Mouse (Mus musculus) MEL (cell line): ENCODE data around the gene Ell. TPM values are rescaled to one million over a fixed set of nuclear protein-coding genes. Genes with fewer than 3 reads are reported as not detected.

Source experiments
- DNase-seq: peaks from one replicate; pipeline ENCODE4 v3.0.0; 2011; ENCODE audit warnings: low read depth, low spot score
- H3K27ac ChIP-seq: 2 replicates; pipeline ENCODE4 v1.5.1; 2012; ENCODE audit warnings: low read depth, mild to moderate bottlenecking, control low read depth, low read length, moderate library complexity; ENCODE audit not compliant: control insufficient read depth
- H3K27me3 ChIP-seq, 2 experiments: fragments of 150-350 bp in 1 of 2; sonication (generic) in 1 of 2; 2 replicates each; pipeline ENCODE4 v1.6.1; 2012; ENCODE audit warnings: low read length in 2 of 2, mild to moderate bottlenecking in 2 of 2, improper control_type of control experiment in 1 of 2, moderate library complexity in 1 of 2; ENCODE audit not compliant: insufficient read depth in 2 of 2, control insufficient read depth in 1 of 2
- H3K36me3 ChIP-seq, 2 experiments: 2 replicates each; pipeline ENCODE4 v1.6.1; 2012 to 2014; ENCODE audit warnings: low read length in 2 of 2, improper control_type of control experiment in 1 of 2, inconsistent platforms in 1 of 2, mild to moderate bottlenecking in 1 of 2; ENCODE audit not compliant: insufficient read depth in 2 of 2, control insufficient read depth in 1 of 2
- H3K4me1 ChIP-seq, 2 experiments: fragments of 150-350 bp in 1 of 2; sonication (generic) in 1 of 2; 2 replicates each; pipeline ENCODE4 v1.6.1; 2012; ENCODE audit warnings: low read length in 2 of 2, improper control_type of control experiment in 1 of 2, mild to moderate bottlenecking in 1 of 2; ENCODE audit not compliant: insufficient read depth in 2 of 2, control insufficient read depth in 1 of 2
- H3K4me3 ChIP-seq, 2 experiments: fragments of 150-350 bp in 1 of 2; sonication (generic) in 1 of 2; 2 replicates each; pipeline ENCODE4 v1.5.1; 2012; ENCODE audit warnings: low read depth in 2 of 2, low read length in 2 of 2, mild to moderate bottlenecking in 2 of 2, moderate library complexity in 2 of 2, control low read depth in 1 of 2, improper control_type of control experiment in 1 of 2; ENCODE audit not compliant: control insufficient read depth in 1 of 2, insufficient read depth in 1 of 2
- H3K79me2 ChIP-seq: 2 replicates; pipeline ENCODE4 v1.6.1; 2012; ENCODE audit warnings: mild to moderate bottlenecking, low read length, moderate library complexity; ENCODE audit not compliant: control insufficient read depth, poor library complexity, insufficient read depth
- H3K9ac ChIP-seq: 2 replicates; pipeline ENCODE4 v1.6.1; 2012; ENCODE audit warnings: low read depth, mild to moderate bottlenecking, control low read depth, low read length, moderate library complexity; ENCODE audit not compliant: control insufficient read depth, poor library complexity, severe bottlenecking
- H3K9me3 ChIP-seq: fragments of 150-350 bp; sonication (generic); replicated peaks from 2 replicates; pipeline ENCODE4 v1.6.1; 2012; ENCODE audit warnings: mild to moderate bottlenecking, low read length, improper control_type of control experiment, moderate library complexity; ENCODE audit not compliant: insufficient read depth
- BHLHE40 ChIP-seq: IDR thresholded peaks from 2 replicates; pipeline ENCODE4 v1.6.1; 2012; ENCODE audit warnings: low read depth, mild to moderate bottlenecking, inconsistent platforms, low read length, improper control_type of control experiment, borderline replicate concordance
- CHD1 ChIP-seq: IDR thresholded peaks from 2 replicates; pipeline ENCODE4 v1.6.1; 2012; ENCODE audit warnings: low read depth, mild to moderate bottlenecking, inconsistent platforms, low read length, improper control_type of control experiment
- CHD2 ChIP-seq: IDR thresholded peaks from 2 replicates; pipeline ENCODE4 v1.6.1; 2011; ENCODE audit warnings: low read length, improper control_type of control experiment
- CTCF ChIP-seq, 3 experiments: IDR thresholded peaks in 2 of 3; conservative IDR thresholded peaks in 1 of 3; 2 replicates each; pipeline ENCODE4 v1.5.1; 2011 to 2012; ENCODE audit warnings: low read length in 3 of 3, low read depth in 2 of 3, mild to moderate bottlenecking in 2 of 3, improper control_type of control experiment in 1 of 3, inconsistent platforms in 1 of 3, mixed read lengths in 1 of 3, moderate library complexity in 1 of 3; ENCODE audit not compliant: control insufficient read depth in 1 of 3, insufficient read depth in 1 of 3, poor library complexity in 1 of 3, severe bottlenecking in 1 of 3
- JUND ChIP-seq: IDR thresholded peaks from 2 replicates; pipeline ENCODE4 v1.6.1; 2011; ENCODE audit warnings: low read depth, mild to moderate bottlenecking, improper control_type of control experiment, low read length
- KAT2A ChIP-seq: conservative IDR thresholded peaks from 2 replicates; pipeline ENCODE4 v1.6.1; 2012; ENCODE audit warnings: low read depth, low read length, improper control_type of control experiment, inconsistent platforms
- MAX ChIP-seq: IDR thresholded peaks from 2 replicates; pipeline ENCODE4 v1.6.1; 2011; ENCODE audit warnings: low read length, improper control_type of control experiment
- MAZ ChIP-seq: IDR thresholded peaks from 2 replicates; pipeline ENCODE4 v1.6.1; 2012; ENCODE audit warnings: low read depth, mild to moderate bottlenecking, inconsistent platforms, low read length, improper control_type of control experiment
- MXI1 ChIP-seq: IDR thresholded peaks from 2 replicates; pipeline ENCODE4 v1.6.1; 2011; ENCODE audit warnings: mild to moderate bottlenecking, low read depth, low read length, improper control_type of control experiment
- MYC ChIP-seq: IDR thresholded peaks from 2 replicates; pipeline ENCODE4 v1.6.1; 2011; ENCODE audit warnings: low read depth, mild to moderate bottlenecking, low read length, improper control_type of control experiment, moderate library complexity
- NELFE ChIP-seq: IDR thresholded peaks from 2 replicates; pipeline ENCODE4 v1.6.1; 2011; ENCODE audit warnings: low read depth, low read length, improper control_type of control experiment
- NRF1 ChIP-seq: IDR thresholded peaks from 2 replicates; pipeline ENCODE4 v1.6.1; 2014; ENCODE audit warnings: low read depth, mild to moderate bottlenecking, inconsistent platforms, low read length, improper control_type of control experiment, moderate library complexity; ENCODE audit not compliant: poor library complexity, insufficient read depth, severe bottlenecking
- POLR2AphosphoS2 ChIP-seq: IDR thresholded peaks from 2 replicates; pipeline ENCODE4 v1.6.1; 2011; ENCODE audit warnings: low read length, improper control_type of control experiment
- RCOR1 ChIP-seq: IDR thresholded peaks from 2 replicates; pipeline ENCODE4 v1.6.1; 2012; ENCODE audit warnings: low read depth, mild to moderate bottlenecking, inconsistent platforms, low read length, improper control_type of control experiment
- SIN3A ChIP-seq: IDR thresholded peaks from 2 replicates; pipeline ENCODE4 v1.6.1; 2012; ENCODE audit warnings: low read length, improper control_type of control experiment, inconsistent platforms
- TAL1 ChIP-seq: IDR thresholded peaks from 2 replicates; pipeline ENCODE4 v1.6.1; 2012; ENCODE audit warnings: mild to moderate bottlenecking, inconsistent platforms, low read length, moderate library complexity, mixed read lengths
- TCF12 ChIP-seq: IDR thresholded peaks from 2 replicates; pipeline ENCODE4 v1.6.1; 2014; ENCODE audit warnings: low read depth, mild to moderate bottlenecking, inconsistent platforms, low read length, improper control_type of control experiment, moderate library complexity
- ZKSCAN1 ChIP-seq: IDR thresholded peaks from 2 replicates; pipeline ENCODE4 v1.6.1; 2012; ENCODE audit warnings: low read depth, mild to moderate bottlenecking, inconsistent platforms, low read length, improper control_type of control experiment, moderate library complexity
- ZMIZ1 ChIP-seq: IDR thresholded peaks from 2 replicates; pipeline ENCODE4 v1.6.1; 2012; ENCODE audit warnings: low read depth, mild to moderate bottlenecking, inconsistent platforms, low read length, improper control_type of control experiment, moderate library complexity
- polyA plus RNA-seq, 2 experiments: library from polyadenylated mRNA; stranded (reverse) in 1 of 2; unstranded in 1 of 2; fragments of >175 nt in 1 of 2; fragments of >200 nt in 1 of 2; gene quantifications; 2 replicates each; pipeline versions ENCODE4 v1.2.1 to v1.2.4; 2012; ENCODE audit warnings: low replicate concordance in 2 of 2, low read depth in 1 of 2; ENCODE audit not compliant: insufficient read length in 2 of 2, insufficient read depth in 1 of 2, missing spikeins in 1 of 2
- total RNA-seq: library from RNA; depleted of rRNA; stranded (reverse); fragments of 300-350 nt; gene quantifications from 2 replicates; pipeline ENCODE4 v1.2.3, GENCODE M21; 2012

The Ell gene
- total and polyA plus RNA-seq, 3 experiments = 12.4 to 25.9 TPM; not detected in 1

DNA sequence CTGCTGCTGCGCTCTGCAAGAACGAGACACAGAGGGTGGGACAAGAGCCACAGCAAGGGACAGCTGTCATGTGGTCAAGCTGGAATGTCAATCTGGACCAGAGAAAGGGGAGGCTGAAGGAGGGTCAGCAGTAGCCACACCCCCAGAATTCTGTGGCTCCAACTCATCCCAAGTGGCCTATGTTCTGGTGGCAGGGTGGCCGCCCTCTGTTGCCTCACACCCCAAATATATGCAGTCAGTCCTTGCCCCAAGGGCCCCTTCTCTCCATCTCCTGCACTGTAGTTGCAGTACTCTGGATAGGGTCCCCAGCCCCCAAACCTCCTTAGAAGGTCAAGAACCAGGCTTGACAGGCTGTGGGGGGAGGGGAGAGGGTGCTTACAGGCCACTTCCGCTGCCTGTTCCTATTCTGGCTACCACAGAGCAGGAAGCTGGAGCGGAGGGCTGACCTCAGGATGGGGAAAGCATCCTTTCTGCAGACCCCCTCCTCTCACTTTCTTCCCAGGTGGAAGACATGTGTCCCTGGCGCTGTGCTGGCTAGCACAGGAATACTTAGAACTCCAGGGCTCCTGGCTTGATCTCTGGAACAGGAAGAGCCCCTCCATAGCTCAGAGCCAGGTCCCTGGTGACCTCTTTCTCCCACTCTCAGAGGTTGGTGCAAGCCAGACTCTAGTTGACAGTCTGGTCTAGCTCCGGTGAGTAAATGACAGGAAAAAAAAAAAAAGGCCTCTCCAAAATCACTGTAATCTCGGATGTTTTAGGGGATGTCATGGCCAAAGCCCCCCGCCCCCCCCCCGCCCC is 61.4 kb downstream of the Ell start:
- peaks cover 4% of the 10 kb centered on the region for H3K79me2 ChIP-seq
- no peak overlapping the region for H3K4me3 ChIP-seq
- H3K27me3 ChIP-seq = no peaks in the 10 kb centered on the region
- no peaks in the 10 kb centered on the region for H3K9me3 ChIP-seq
- H3K4me1 ChIP-seq = no peaks in the 10 kb centered on the region
- no peak overlapping the region for H3K9ac ChIP-seq
- H3K27ac ChIP-seq = no peak overlapping the region
- DNase-seq = no peak
- TF ChIP-seq ZMIZ1 = no peak
- no peak for TF ChIP-seq TCF12
- TF ChIP-seq ZKSCAN1 = no peak
- no peak for TF ChIP-seq RCOR1
- no peak for TF ChIP-seq SIN3A
- TF ChIP-seq POLR2AphosphoS2 = no peak
- TF ChIP-seq TAL1 = no peak
- TF ChIP-seq NRF1 = no peak
- TF ChIP-seq NELFE = no peak
- TF ChIP-seq BHLHE40 = no peak
- no peak for TF ChIP-seq MXI1
- TF ChIP-seq CHD1 = no peak
- no peak for TF ChIP-seq KAT2A
- no peaks in the 10 kb centered on the region; a peak in 1 of 4 replicates for H3K36me3 ChIP-seq

DNA sequence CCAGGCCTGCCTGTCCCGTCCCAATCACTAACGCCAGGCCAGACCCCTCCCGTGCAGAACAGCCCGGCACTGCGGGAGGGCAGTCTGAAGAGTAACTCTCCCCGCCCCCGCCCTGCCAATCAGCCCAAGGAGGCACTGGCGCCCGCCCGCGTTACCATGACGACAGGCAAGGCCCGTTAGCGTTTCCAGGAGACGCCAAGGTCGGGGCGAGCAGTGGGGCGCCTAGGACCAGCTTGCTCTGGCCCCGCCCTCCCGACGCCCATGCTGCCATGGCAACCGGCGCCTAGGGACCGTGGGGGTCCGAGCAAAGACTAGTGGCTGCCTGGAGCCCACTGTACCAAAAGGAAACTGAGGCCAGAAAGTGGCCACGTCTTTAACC is 62.0 kb downstream of the Ell start:
- H3K79me2 ChIP-seq = peaks cover 8% of the 10 kb centered on the region
- no peak overlapping the region for H3K9ac ChIP-seq
- TF ChIP-seq MAZ (no peak), CHD2 (no peak), ZMIZ1 (no peak), MYC (no peak), MAX (no peak), CTCF (IDR thresholded peaks at IDR 0.05 in 2 of 3, conservative IDR thresholded peaks at IDR 0.05 in 1 of 3; ENCODE audit: control insufficient read depth in 1 of 3, insufficient read depth in 1 of 3, low read depth in 2 of 3, low read length in 3 of 3, poor library complexity in 1 of 3, severe bottlenecking in 1 of 3) (no peak), ZKSCAN1 (no peak), TAL1 (no peak), JUND (no peak)
- H3K9me3 ChIP-seq = no peaks in the 10 kb centered on the region
- no peak for DNase-seq
- H3K27me3 ChIP-seq = no peaks in the 10 kb centered on the region
- no peak overlapping the region for H3K4me3 ChIP-seq
- H3K4me1 ChIP-seq = no peaks in the 10 kb centered on the region
- no peaks in the 10 kb centered on the region; a peak in 1 of 4 replicates for H3K36me3 ChIP-seq
- H3K27ac ChIP-seq = no peak overlapping the region
